In genomic region chr6:37351731-37352380, GRCm38 (mm10) we compare ENCODE assay signal across 10 mouse cellular contexts. TPM values are rescaled to one million over a fixed set of nuclear protein-coding genes. Genes with fewer than 3 reads are reported as not detected.
A peak's percentile ranks its signal among the peaks of the same experiment; 100 is the strongest.
DNase-seq lines count a peak whose midpoint lies in the region; ATAC-seq and TF ChIP-seq lines count a peak whose summit lies in the region.
"Had no signal": no experiment of that assay in that cellular context is flagged by ENCODE, and none has a peak within 500 bp of the region (broad histone marks: within the 10 kb centered on the region; RNA-seq: fewer than 3 reads in every experiment).

No protein-coding gene starts in this region.

- H3K4me3 ChIP-seq in bone marrow, adult 2 months (replicated peaks; ENCODE audit: control insufficient read depth, low read depth, low read length) = no peak overlapping the region
- no peak overlapping the region for H3K4me3 ChIP-seq in forebrain, embryonic 10.5 days
- H3K4me3 ChIP-seq: heart, embryonic 13.5 days; stomach, embryonic 15.5 days had no signal

- peak; percentile 53 for TF ChIP-seq CTCF in bone marrow, adult 2 months (IDR thresholded peaks at IDR 0.05; ENCODE audit: control insufficient read depth, insufficient read depth, low read length)

- H3K4me1 ChIP-seq in bone marrow, adult 2 months (ENCODE audit: control insufficient read depth, insufficient read depth, low read length) = no peaks in the 10 kb centered on the region
- H3K4me1 ChIP-seq in forebrain, embryonic 10.5 days = peaks cover 16% of the 10 kb centered on the region

- no peaks in the 10 kb centered on the region for H3K9me3 ChIP-seq in forebrain, embryonic 10.5 days
- H3K9me3 ChIP-seq: heart, embryonic 13.5 days; stomach, embryonic 15.5 days had no signal

- WGBS in bone marrow, adult 2 months = 42% methylated on average over 10 of the region's 10 CpGs
- WGBS in forebrain, embryonic 10.5 days = 18% methylated on average over 10 of the region's 10 CpGs

- H3K36me3 ChIP-seq in forebrain, embryonic 10.5 days (replicated peaks) = peaks cover 11% of the 10 kb centered on the region

- TF ChIP-seq POLR2A in bone marrow, adult 2 months (IDR thresholded peaks at IDR 0.05; ENCODE audit: borderline replicate concordance, control insufficient read depth, low read depth, low read length) = no peak

- no peak for ATAC-seq in CD4-positive, CD25-positive, alpha-beta regulatory T cell, adult 4 months
- peak; percentile 84 to 88 for ATAC-seq in hematopoietic stem cell, adult 5-6 weeks (replicated peaks in 1 of 2; ENCODE audit: insufficient read depth in 1 of 2, low FRiP score in 2 of 2, low TSS enrichment in 1 of 2, low read depth in 1 of 2, poor library complexity in 2 of 2, severe bottlenecking in 2 of 2)

- H3K27ac ChIP-seq in bone marrow, adult 2 months (ENCODE audit: control insufficient read depth, insufficient read depth, low read depth, low read length, poor library complexity) = no peak overlapping the region
- H3K27ac ChIP-seq in forebrain, embryonic 10.5 days = no peak overlapping the region
- H3K27ac ChIP-seq: heart, embryonic 13.5 days; stomach, embryonic 15.5 days had no signal

- no peaks in the 10 kb centered on the region for H3K27me3 ChIP-seq in forebrain, embryonic 10.5 days (ENCODE audit: poor library complexity, severe bottlenecking)
- H3K27me3 ChIP-seq: heart, embryonic 13.5 days; stomach, embryonic 15.5 days had no signal

- peak; percentile 46 for DNase-seq in CD4-positive, CD25-positive, alpha-beta regulatory T cell, adult 2 months (ENCODE audit: low read depth, low spot score)
- DNase-seq in forebrain, embryonic 10.5 days (ENCODE audit: extremely low spot score, low spot score) = peak; percentile 69
- peak; percentile 59 for DNase-seq in layer of hippocampus, adult 9-10 months (ENCODE audit: low spot score)
- peak; percentile 70 to 73 for DNase-seq in lung, postnatal 4 days
- peak; percentile 51 for DNase-seq in right cerebral cortex, postnatal 25 days

RNA-seq across cellular contexts. Expression of gene Dgki, which starts 51.9 kb away (rescaled TPM):
- polyA plus RNA-seq in CD4-positive, CD25-positive, alpha-beta regulatory T cell, adult 4 months (2017; shearing (Covaris generic)) = under 1 TPM in 1 of 2 experiments, not detected in 1; 0.19 TPM
- polyA plus RNA-seq in bone marrow, adult 2 months (2011; ENCODE audit: insufficient read depth, insufficient read length, low replicate concordance, missing spikeins) = 1.4 and 7.2 TPM in 2 replicates
- 0.38 and 1.0 TPM in 2 replicates for polyA plus RNA-seq in forebrain, embryonic 10.5 days (2016; fragmentation: Nextera tagmentation; extraction: Ambion mirVana)
- 0.40 and 1.3 TPM in 2 replicates for total RNA-seq in hematopoietic stem cell, adult 5-6 weeks (2017)
